Mouse (Mus musculus): Measurements from ENCODE around the gene Sec22b.

DNA sequence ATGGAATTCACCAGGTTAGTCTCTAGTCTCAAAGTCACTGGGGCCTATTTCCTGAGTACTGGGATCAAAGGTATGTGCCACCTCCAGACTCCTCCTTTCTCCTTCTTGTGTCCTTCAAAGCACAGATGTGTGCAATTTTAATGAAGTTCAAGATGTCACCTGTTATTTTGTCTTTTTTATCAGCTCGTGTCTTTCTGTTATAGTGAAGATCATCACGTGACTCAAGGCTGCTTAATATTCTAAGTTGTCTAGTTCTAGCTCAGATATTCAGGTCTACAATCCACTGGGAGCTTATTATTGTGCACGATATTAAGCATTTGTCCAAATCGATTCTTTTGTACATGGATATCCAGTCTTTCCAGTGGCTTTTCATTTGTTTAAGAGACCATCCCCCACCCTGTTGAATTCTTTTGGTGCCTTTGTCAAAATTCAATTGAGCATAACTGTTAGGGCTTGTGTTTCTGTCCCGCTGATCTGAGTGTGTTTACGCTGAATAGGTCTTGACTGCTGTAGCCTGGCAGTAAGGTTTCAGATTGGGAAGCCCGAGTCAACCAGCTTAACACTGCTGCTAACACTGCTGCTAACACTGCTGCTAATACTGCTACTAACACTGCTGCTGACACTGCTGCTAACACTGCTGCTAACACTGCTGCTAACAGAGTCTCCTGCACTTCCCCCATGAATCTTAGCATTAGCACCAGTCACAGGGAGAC lies 38.0 kb downstream of the Sec22b start:
- TF ChIP-seq GATA1 (IDR thresholded peaks at IDR 0.05; ENCODE audit: low read length) (no peak), TAL1 (IDR thresholded peaks at IDR 0.05; ENCODE audit: low read length) (no peak)
